13 mouse cellular contexts compared by ENCODE assay signal in the genomic region with DNA sequence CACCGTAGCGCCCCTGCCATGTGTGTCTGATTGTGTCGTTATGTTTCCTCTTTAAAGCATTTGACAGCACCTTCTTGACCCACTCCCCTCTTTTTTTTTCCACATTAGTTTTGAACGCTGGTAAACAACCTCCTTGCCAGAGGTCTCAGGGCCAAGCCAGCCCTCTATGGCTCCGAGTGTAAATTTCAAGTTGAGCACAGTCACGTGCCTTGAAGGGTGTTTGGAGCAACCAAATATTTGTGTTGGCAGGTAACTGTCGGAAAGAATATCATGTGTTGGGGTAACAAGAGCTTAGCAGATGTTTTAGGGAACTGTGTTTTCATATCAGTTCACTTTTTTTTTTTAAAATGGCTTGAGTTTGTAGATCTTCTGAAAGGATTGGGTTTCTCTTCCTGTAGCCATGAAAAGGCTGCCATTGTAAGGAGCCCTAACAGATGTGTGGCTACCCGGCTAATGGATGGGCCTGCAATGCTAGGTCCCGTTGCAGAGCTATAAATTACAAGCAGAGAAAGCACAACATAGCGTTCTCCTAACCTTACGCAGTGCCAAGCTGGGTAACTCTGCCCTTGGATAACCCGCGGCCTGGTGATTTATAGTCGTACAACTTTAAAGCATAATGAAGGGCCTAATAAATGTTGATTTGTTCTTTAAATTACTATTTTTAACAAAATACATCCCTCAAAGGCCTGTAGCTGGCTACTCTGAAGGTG.
DNase-seq lines count a peak whose midpoint lies in the region; ATAC-seq and TF ChIP-seq lines count a peak whose summit lies in the region.
"Had no signal": no experiment of that assay in that cellular context is flagged by ENCODE, and none has a peak within 500 bp of the region (broad histone marks: within the 10 kb centered on the region; RNA-seq: fewer than 3 reads in every experiment).

No protein-coding gene starts in this region.

- ATAC-seq in embryonic facial prominence, embryonic 13.5 days (ENCODE audit: insufficient number of reproducible peaks, insufficient read depth, low FRiP score, low TSS enrichment, low read depth), result 0 out of 2 replicates have a peak, but pooled peaks have one; percentile 6
- peak; percentile 62; the same call in 1 of the 2 replicates for ATAC-seq in limb, embryonic 14.5 days (ENCODE audit: low FRiP score, low read depth)
- ATAC-seq in midbrain, embryonic 15.5 days (replicated peaks), result no peak

- no peak for TF ChIP-seq CTCF in lung, adult 2 months (IDR thresholded peaks at IDR 0.05; ENCODE audit: insufficient read depth, low read length)

- no peak overlapping the region for H3K4me2 ChIP-seq in embryonic facial prominence, embryonic 13.5 days
- H3K4me2 ChIP-seq in limb, embryonic 14.5 days (replicated peaks; ENCODE audit: low read depth, low read length, severe bottlenecking), result no peak overlapping the region
- no peak overlapping the region for H3K4me2 ChIP-seq in midbrain, embryonic 15.5 days
- H3K4me2 ChIP-seq: forebrain, embryonic 12.5 days; hindbrain, embryonic 15.5 days; midbrain, embryonic 11.5 days had no signal

- DNase-seq in heart, adult 11 months, result peak; percentile 91
- no peak for DNase-seq in heart, postnatal 36 days
- peak; percentile 34 for DNase-seq in lung, postnatal 36 days
- DNase-seq in lung, adult 2 months, result no peak
- DNase-seq in limb, embryonic 14.5 days (ENCODE audit: low spot score), result peak; percentile 64
- DNase-seq in thymus, adult 18-20 months, result no peak
- DNase-seq: spleen, adult 18-20 months had no signal

- peak overlapping the region; percentile 48; the same call in 1 of the 2 replicates for H3K27ac ChIP-seq in embryonic facial prominence, embryonic 13.5 days
- H3K27ac ChIP-seq in limb, embryonic 14.5 days (replicated peaks; ENCODE audit: low read depth, low read length), result 0 out of 2 replicates have a peak overlapping the region, but pooled peaks have one; percentile 1
- H3K27ac ChIP-seq in midbrain, embryonic 15.5 days, result no peak overlapping the region
- H3K27ac ChIP-seq: forebrain, embryonic 12.5 days; hindbrain, embryonic 15.5 days; left cerebral cortex, adult 2 months had no signal

- intact Hi-C loops in heart, postnatal 36 days (cut with DNase I), result no loop called here

- H3K4me1 ChIP-seq in lung, adult 2 months (ENCODE audit: control insufficient read depth, insufficient read depth, low read length), result no peaks in the 10 kb centered on the region
- peaks cover 18% of the 10 kb centered on the region; the same call in 1 of the 2 replicates for H3K4me1 ChIP-seq in embryonic facial prominence, embryonic 13.5 days
- H3K4me1 ChIP-seq in limb, embryonic 14.5 days (ENCODE audit: control insufficient read depth, insufficient read depth, low read length), result peaks cover 21% of the 10 kb centered on the region
- no peaks in the 10 kb centered on the region for H3K4me1 ChIP-seq in midbrain, embryonic 15.5 days
- H3K4me1 ChIP-seq: forebrain, embryonic 12.5 days; hindbrain, embryonic 15.5 days had no signal

- WGBS in lung, adult 2 months, result 62% methylated on average over 14 of the region's 14 CpGs
- WGBS in embryonic facial prominence, embryonic 13.5 days, result 55% methylated on average over 14 of the region's 14 CpGs
- 22% methylated on average over 14 of the region's 14 CpGs for WGBS in limb, embryonic 14.5 days
- 86% methylated on average over 14 of the region's 14 CpGs for WGBS in midbrain, embryonic 15.5 days

- no peak for TF ChIP-seq POLR2A in lung, adult 2 months (IDR thresholded peaks at IDR 0.05; ENCODE audit: borderline replicate concordance, extremely low read depth, low read depth, low read length)
- no peak for TF ChIP-seq POLR2A in limb, embryonic 14.5 days (IDR thresholded peaks at IDR 0.05; ENCODE audit: borderline replicate concordance, extremely low read depth, insufficient read depth, insufficient read length)

- no peaks in the 10 kb centered on the region for H3K9me3 ChIP-seq in embryonic facial prominence, embryonic 13.5 days
- no peaks in the 10 kb centered on the region for H3K9me3 ChIP-seq in limb, embryonic 14.5 days (ENCODE audit: control insufficient read depth, low read length)
- no peaks in the 10 kb centered on the region for H3K9me3 ChIP-seq in midbrain, embryonic 15.5 days
- H3K9me3 ChIP-seq: forebrain, embryonic 12.5 days; hindbrain, embryonic 15.5 days had no signal

- no peak overlapping the region for H3K4me3 ChIP-seq in lung, adult 2 months (replicated peaks; ENCODE audit: extremely low read depth, low read depth, low read length)
- no peak overlapping the region for H3K4me3 ChIP-seq in embryonic facial prominence, embryonic 13.5 days
- H3K4me3 ChIP-seq in limb, embryonic 14.5 days (replicated peaks; ENCODE audit: low read length), result no peak overlapping the region
- no peak overlapping the region for H3K4me3 ChIP-seq in midbrain, embryonic 15.5 days
- H3K4me3 ChIP-seq: forebrain, embryonic 12.5 days; hindbrain, embryonic 15.5 days; left cerebral cortex, adult 2 months had no signal

- H3K9ac ChIP-seq in embryonic facial prominence, embryonic 13.5 days, result no peak overlapping the region
- H3K9ac ChIP-seq in limb, embryonic 14.5 days (ENCODE audit: low read depth, low read length, severe bottlenecking), result no peak overlapping the region
- H3K9ac ChIP-seq in midbrain, embryonic 15.5 days, result no peak overlapping the region
- H3K9ac ChIP-seq: forebrain, embryonic 12.5 days; hindbrain, embryonic 15.5 days had no signal

- no peaks in the 10 kb centered on the region for H3K36me3 ChIP-seq in embryonic facial prominence, embryonic 13.5 days
- no peaks in the 10 kb centered on the region for H3K36me3 ChIP-seq in limb, embryonic 14.5 days (ENCODE audit: control insufficient read depth, insufficient read depth, low read length)
- H3K36me3 ChIP-seq in midbrain, embryonic 15.5 days (replicated peaks), result no peaks in the 10 kb centered on the region
- H3K36me3 ChIP-seq: forebrain, embryonic 12.5 days; hindbrain, embryonic 15.5 days had no signal

- H3K27me3 ChIP-seq in embryonic facial prominence, embryonic 13.5 days, result no peaks in the 10 kb centered on the region; the same call in 1 of the 2 replicates
- H3K27me3 ChIP-seq in limb, embryonic 14.5 days (ENCODE audit: control insufficient read depth, insufficient read depth, low read length), result no peaks in the 10 kb centered on the region
- no peaks in the 10 kb centered on the region for H3K27me3 ChIP-seq in midbrain, embryonic 15.5 days (replicated peaks)
- H3K27me3 ChIP-seq: forebrain, embryonic 12.5 days; hindbrain, embryonic 15.5 days had no signal

Comparison
In these comparisons a context has a peak if more than half of its experiments do, and no peak if none do; other contexts are left out.
1. DNase-seq: peak in heart, adult 11 months (single experiment), lung, postnatal 36 days (single experiment) and limb, embryonic 14.5 days (single experiment); none in heart, postnatal 36 days (0 of 2), lung, adult 2 months (single experiment) and thymus, adult 18-20 months (0 of 2).